Mouse (Mus musculus): ENCODE measurements around the gene Olfr1415.

Gene Olfr1415

GRCm38 (mm10) chr1:92485013-92485412 is 10.9 kb downstream of the Olfr1415 start, which contains the start of gene Olfr1416:
Gene Olfr1416 (minus strand): TSS chr1:92485113.
- Histone ChIP-seq H3K27me3 (ENCODE audit: insufficient read depth, low read length) (no peaks in the 10 kb centered on the region), H3K4me1 (replicated peaks; ENCODE audit: low read depth, low read length) (no peaks in the 10 kb centered on the region), H3K9me3 (ENCODE audit: low read length) (peaks cover 41% of the 10 kb centered on the region), H3K36me3 (ENCODE audit: insufficient read depth, low read length) (no peaks in the 10 kb centered on the region), H3K4me3 (replicated peaks; ENCODE audit: low read length) (no peak within 1 kb of the TSS)
- TF ChIP-seq POU5F1 (IDR thresholded peaks at IDR 0.05; ENCODE audit: borderline replicate concordance, low read length) (no peak), NANOG (IDR thresholded peaks at IDR 0.05; ENCODE audit: borderline replicate concordance, low read length) (no peak), CTCF (conservative IDR thresholded peaks at IDR 0.05; ENCODE audit: low read length) (no peak)

- peaks cover 26% of the 10 kb centered on the region for H3K36me3 ChIP-seq (ENCODE audit: insufficient read depth, low read length)
- H3K9me3 ChIP-seq (ENCODE audit: low read length): no peaks in the 10 kb centered on the region
- no peaks in the 10 kb centered on the region for H3K27me3 ChIP-seq (ENCODE audit: insufficient read depth, low read length)
- TF ChIP-seq NANOG (IDR thresholded peaks at IDR 0.05; ENCODE audit: borderline replicate concordance, low read length) (no peak), POU5F1 (IDR thresholded peaks at IDR 0.05; ENCODE audit: borderline replicate concordance, low read length) (no peak), CTCF (conservative IDR thresholded peaks at IDR 0.05; ENCODE audit: low read length) (no peak)
- H3K4me1 ChIP-seq (replicated peaks; ENCODE audit: low read depth, low read length): peaks cover 19% of the 10 kb centered on the region
- peak overlapping the region; percentile 99 for H3K4me3 ChIP-seq (replicated peaks; ENCODE audit: low read length)
These were observed 21.8 kb downstream of the Olfr1415 start for GRCm38 (mm10) chr1:92474066-92474578.

DNA sequence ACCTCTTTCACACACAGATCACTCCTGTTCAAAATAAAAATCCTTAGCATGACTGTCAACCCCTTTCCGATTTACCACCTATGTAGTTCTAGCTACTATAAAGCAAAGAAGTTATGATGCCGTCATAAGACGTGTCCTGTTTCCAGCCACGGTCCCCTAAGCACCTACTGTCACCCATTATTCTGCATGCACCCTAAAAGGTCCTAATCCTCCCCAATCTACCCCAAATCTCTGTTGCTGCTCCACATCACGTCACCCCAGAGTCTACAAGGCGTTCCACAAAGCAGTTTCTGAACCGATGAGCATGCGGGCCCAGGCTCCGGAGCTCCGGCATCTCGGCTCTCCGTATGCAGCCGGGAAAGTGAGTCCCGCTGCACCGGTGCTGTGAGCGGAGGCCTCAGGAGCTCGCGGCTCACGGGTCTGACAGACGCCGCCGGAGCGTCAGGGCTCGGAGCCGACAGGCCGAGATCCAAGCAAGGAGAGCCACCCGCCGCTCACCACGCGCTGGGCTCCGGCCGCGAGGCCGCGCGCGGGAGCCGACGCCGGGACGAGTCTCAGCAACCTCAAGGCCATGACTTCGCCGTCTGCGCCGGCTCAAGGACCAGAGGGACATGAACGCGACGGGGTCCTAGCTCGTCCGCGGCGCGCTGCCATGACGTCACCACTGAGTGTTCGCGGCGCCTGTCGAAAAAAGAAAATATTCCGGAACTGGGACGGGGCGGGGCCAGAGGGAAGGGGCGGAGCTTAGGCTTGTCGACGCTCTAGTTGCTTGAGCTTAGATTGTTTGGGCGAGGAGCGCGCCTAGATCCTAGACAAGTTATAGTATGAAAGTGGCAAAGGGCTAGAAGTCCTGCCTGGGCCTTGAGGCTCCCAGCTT is 22.5 kb downstream of the Olfr1415 start, which contains the start of gene Ndufa10:
Gene Ndufa10, minus strand, starts transcription at position 696 of the 877 bp plus-strand sequence.
- Histone ChIP-seq H3K36me3 (ENCODE audit: insufficient read depth, low read length) (peaks cover 33% of the 10 kb centered on the region), H3K4me1 (replicated peaks; ENCODE audit: low read depth, low read length) (peaks cover 19% of the 10 kb centered on the region), H3K9me3 (ENCODE audit: low read length) (no peaks in the 10 kb centered on the region), H3K4me3 (replicated peaks; ENCODE audit: low read length) (peak within 1 kb of the TSS; percentile 99), H3K27me3 (ENCODE audit: insufficient read depth, low read length) (no peaks in the 10 kb centered on the region)
- TF ChIP-seq CTCF (conservative IDR thresholded peaks at IDR 0.05; ENCODE audit: low read length): no peak
- TF ChIP-seq POU5F1 (IDR thresholded peaks at IDR 0.05; ENCODE audit: borderline replicate concordance, low read length): no peak
- no peak for TF ChIP-seq NANOG (IDR thresholded peaks at IDR 0.05; ENCODE audit: borderline replicate concordance, low read length)

DNA sequence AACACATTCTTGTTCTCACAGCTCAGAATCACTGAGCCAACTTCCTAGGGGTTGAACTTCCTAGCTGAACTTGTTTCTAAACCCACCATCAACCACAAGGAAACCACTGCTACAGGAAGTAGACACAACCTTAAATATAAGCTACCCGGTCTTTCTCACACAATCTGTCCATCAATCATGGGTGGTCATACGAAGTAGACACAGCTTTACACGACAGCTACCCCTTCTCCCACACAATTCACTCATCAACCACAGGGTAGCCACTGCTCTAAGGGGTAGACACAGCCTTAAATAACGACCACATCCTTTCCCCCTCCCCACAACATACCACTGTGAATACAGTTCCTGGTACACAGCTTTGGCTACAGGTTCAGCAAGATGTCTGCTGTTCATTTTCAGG is 27.0 kb downstream of the Olfr1415 start:
- Histone ChIP-seq H3K9me3 (ENCODE audit: low read length) (no peaks in the 10 kb centered on the region), H3K4me1 (replicated peaks; ENCODE audit: low read depth, low read length) (peaks cover 10% of the 10 kb centered on the region), H3K36me3 (ENCODE audit: insufficient read depth, low read length) (peaks cover 78% of the 10 kb centered on the region), H3K27me3 (ENCODE audit: insufficient read depth, low read length) (no peaks in the 10 kb centered on the region), H3K4me3 (replicated peaks; ENCODE audit: low read length) (no peak overlapping the region)
- no peak for TF ChIP-seq POU5F1 (IDR thresholded peaks at IDR 0.05; ENCODE audit: borderline replicate concordance, low read length)
- no peak for TF ChIP-seq CTCF (conservative IDR thresholded peaks at IDR 0.05; ENCODE audit: low read length)
- no peak for TF ChIP-seq NANOG (IDR thresholded peaks at IDR 0.05; ENCODE audit: borderline replicate concordance, low read length)

DNA sequence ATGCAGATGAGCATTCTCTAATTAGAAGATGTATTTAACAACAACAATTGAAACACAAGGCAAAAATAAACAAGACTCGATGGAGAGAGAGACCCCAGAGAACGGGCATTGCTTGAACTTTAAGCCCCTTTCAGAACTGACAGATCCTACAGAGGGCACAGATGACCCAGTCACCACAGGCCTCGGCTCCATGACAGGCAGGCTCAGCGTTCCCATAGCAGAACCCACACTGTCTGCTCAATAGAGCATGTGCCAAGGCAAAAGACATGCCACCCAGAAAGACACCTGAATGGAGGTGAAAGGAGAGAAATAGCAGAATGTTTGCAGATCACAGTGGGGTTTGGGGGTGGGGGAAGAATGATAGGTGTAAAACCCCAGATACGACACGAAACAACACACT is 37.5 kb downstream of the Olfr1415 start:
- Histone ChIP-seq H3K4me3 (replicated peaks; ENCODE audit: low read length) (no peak overlapping the region), H3K27me3 (ENCODE audit: insufficient read depth, low read length) (no peaks in the 10 kb centered on the region), H3K9me3 (ENCODE audit: low read length) (peaks cover 9% of the 10 kb centered on the region), H3K36me3 (ENCODE audit: insufficient read depth, low read length) (peaks cover 94% of the 10 kb centered on the region), H3K4me1 (replicated peaks; ENCODE audit: low read depth, low read length) (no peaks in the 10 kb centered on the region)
- TF ChIP-seq NANOG (IDR thresholded peaks at IDR 0.05; ENCODE audit: borderline replicate concordance, low read length) (no peak), CTCF (conservative IDR thresholded peaks at IDR 0.05; ENCODE audit: low read length) (no peak), POU5F1 (IDR thresholded peaks at IDR 0.05; ENCODE audit: borderline replicate concordance, low read length) (no peak)

DNA sequence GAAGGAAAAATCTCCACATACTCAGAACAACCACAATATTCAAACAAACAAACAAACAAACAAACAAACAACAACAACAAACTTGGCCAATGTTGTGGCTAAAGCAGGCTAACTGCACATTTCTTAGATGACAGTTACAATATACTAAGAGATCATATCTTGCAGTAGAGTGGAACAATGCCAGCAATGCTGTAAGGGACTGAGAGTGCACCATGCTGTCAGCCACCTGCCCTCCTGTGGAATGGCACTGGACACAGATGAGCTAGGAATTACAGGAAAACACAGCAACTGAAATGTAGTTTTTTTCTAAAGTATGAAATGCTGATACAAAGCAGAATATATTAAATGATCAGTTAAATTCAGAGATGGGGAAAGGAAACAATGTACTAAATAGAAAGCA is 38.1 kb downstream of the Olfr1415 start:
- H3K4me3 ChIP-seq (replicated peaks; ENCODE audit: low read length): no peak overlapping the region
- TF ChIP-seq POU5F1 (IDR thresholded peaks at IDR 0.05; ENCODE audit: borderline replicate concordance, low read length) (no peak), CTCF (conservative IDR thresholded peaks at IDR 0.05; ENCODE audit: low read length) (no peak), NANOG (IDR thresholded peaks at IDR 0.05; ENCODE audit: borderline replicate concordance, low read length) (no peak)
- H3K27me3 ChIP-seq (ENCODE audit: insufficient read depth, low read length): no peaks in the 10 kb centered on the region
- H3K9me3 ChIP-seq (ENCODE audit: low read length): peaks cover 9% of the 10 kb centered on the region
- H3K36me3 ChIP-seq (ENCODE audit: insufficient read depth, low read length): peaks cover 94% of the 10 kb centered on the region
- no peaks in the 10 kb centered on the region for H3K4me1 ChIP-seq (replicated peaks; ENCODE audit: low read depth, low read length)

- Histone ChIP-seq H3K27me3 (ENCODE audit: insufficient read depth, low read length) (no peaks in the 10 kb centered on the region), H3K4me1 (replicated peaks; ENCODE audit: low read depth, low read length) (no peaks in the 10 kb centered on the region), H3K9me3 (ENCODE audit: low read length) (peaks cover 9% of the 10 kb centered on the region), H3K36me3 (ENCODE audit: insufficient read depth, low read length) (peaks cover 94% of the 10 kb centered on the region), H3K4me3 (replicated peaks; ENCODE audit: low read length) (no peak overlapping the region)
- TF ChIP-seq NANOG (IDR thresholded peaks at IDR 0.05; ENCODE audit: borderline replicate concordance, low read length) (no peak), POU5F1 (IDR thresholded peaks at IDR 0.05; ENCODE audit: borderline replicate concordance, low read length) (no peak), CTCF (conservative IDR thresholded peaks at IDR 0.05; ENCODE audit: low read length) (peak; percentile 54)
These were observed 42.0 kb downstream of the Olfr1415 start for GRCm38 (mm10) chr1:92453751-92454445.

DNA sequence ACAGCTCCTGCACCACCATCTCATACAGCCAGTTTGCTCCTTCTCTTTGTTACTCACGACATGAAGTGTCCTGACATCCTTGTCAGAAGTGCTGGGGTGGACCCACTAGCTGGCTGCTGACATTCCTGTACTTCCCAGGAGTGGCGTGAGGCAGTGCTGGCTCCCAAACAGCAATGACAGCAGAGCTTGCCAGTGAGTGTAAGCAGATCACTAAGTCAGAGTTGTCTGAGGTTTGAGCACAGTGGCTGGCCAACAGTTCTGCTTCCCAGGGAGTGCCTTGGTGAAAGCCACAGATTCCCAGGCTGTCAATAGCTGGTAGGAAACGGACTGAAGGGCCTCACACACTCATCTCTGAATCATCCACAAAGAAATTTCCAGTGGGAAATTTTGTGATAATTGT is 47.6 kb downstream of the Olfr1415 start:
- peaks cover 4% of the 10 kb centered on the region; the same call in 1 of the 2 replicates for H3K4me1 ChIP-seq (replicated peaks; ENCODE audit: low read depth, low read length)
- no peaks in the 10 kb centered on the region for H3K9me3 ChIP-seq (ENCODE audit: low read length)
- TF ChIP-seq POU5F1 (IDR thresholded peaks at IDR 0.05; ENCODE audit: borderline replicate concordance, low read length) (no peak), CTCF (conservative IDR thresholded peaks at IDR 0.05; ENCODE audit: low read length) (no peak), NANOG (IDR thresholded peaks at IDR 0.05; ENCODE audit: borderline replicate concordance, low read length) (no peak)
- peaks cover 100% of the 10 kb centered on the region for H3K36me3 ChIP-seq (ENCODE audit: insufficient read depth, low read length)
- H3K27me3 ChIP-seq (ENCODE audit: insufficient read depth, low read length): no peaks in the 10 kb centered on the region
- no peak overlapping the region for H3K4me3 ChIP-seq (replicated peaks; ENCODE audit: low read length)
